Comparison of ENCODE assay signal across 8 mouse cellular contexts in the genomic region with DNA sequence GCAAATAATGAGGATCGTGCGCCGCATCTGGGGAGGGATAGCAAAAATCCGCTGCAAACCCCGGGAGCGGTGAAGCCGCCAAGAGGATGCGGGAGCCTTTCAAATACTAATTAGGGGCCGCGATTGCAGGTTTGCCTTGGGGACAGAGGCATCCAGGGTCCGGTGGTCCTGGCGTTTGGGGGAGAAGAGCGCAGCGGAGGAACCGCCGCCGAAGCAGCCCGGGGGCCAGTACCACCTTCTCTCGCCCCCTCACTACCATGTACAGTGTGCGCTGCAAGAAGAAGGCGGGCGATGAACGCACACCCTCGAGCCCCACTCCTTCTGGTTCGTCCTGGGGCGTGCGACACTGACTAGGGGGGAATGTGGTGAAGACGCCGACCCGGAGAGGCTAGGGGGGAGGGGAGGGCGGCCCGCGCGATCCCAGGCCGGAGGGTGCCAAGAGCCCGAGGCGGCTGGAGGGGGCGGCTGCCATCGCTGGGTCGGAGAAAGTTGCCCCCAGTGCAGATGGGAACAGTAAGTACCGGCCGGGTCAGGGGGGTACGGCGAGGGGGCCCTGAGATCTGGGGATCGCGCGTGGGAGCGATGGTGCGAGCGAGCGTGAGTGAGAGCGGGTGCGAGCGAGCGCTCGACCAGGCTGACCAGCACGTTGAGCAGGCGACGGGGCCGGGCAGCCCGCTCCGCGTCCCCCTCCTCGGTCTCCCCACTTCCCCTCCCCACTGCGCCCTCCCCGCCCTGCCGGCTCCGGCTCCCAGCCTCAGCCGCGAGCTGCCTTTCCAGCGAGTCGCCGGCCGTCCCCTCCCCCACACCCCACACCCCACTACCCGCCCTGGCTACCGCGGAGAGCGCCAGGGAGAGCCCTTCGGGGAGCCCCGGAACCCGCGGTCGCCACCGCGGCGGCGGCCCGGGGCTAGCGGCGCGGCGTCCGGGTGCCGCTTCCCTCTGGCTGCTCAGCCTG. TPM values are rescaled to one million over a fixed set of nuclear protein-coding genes. Genes with fewer than 3 reads are reported as not detected.
DNase-seq lines count a peak whose midpoint lies in the region; ATAC-seq lines count a peak whose summit lies in the region.

No protein-coding gene starts in this region.

- no peak overlapping the region for H3K27ac ChIP-seq in liver, embryonic 15.5 days (replicated peaks)
- peak overlapping the region; percentile 62 for H3K27ac ChIP-seq in stomach, embryonic 14.5 days (ENCODE audit: low read length)

- H3K27me3 ChIP-seq in megakaryocyte, embryonic 14.5 days (replicated peaks): peaks cover 58% of the 10 kb centered on the region
- H3K27me3 ChIP-seq in liver, embryonic 15.5 days: peaks cover 65% of the 10 kb centered on the region
- H3K27me3 ChIP-seq in stomach, embryonic 14.5 days (ENCODE audit: control insufficient read depth, insufficient read depth, low read length): no peaks in the 10 kb centered on the region

- no peak overlapping the region for H3K9ac ChIP-seq in liver, embryonic 15.5 days
- peak overlapping the region; percentile 47 for H3K9ac ChIP-seq in stomach, embryonic 14.5 days (replicated peaks; ENCODE audit: low read depth, low read length)

- peak overlapping the region; percentile 69 for H3K4me2 ChIP-seq in liver, embryonic 15.5 days
- peak overlapping the region; percentile 96 for H3K4me2 ChIP-seq in stomach, embryonic 14.5 days (replicated peaks; ENCODE audit: low read depth, low read length)

- H3K4me3 ChIP-seq in megakaryocyte, embryonic 14.5 days (replicated peaks): peak overlapping the region; percentile 93
- H3K4me3 ChIP-seq in liver, embryonic 15.5 days (replicated peaks): peak overlapping the region; percentile 44
- H3K4me3 ChIP-seq in stomach, embryonic 14.5 days (ENCODE audit: low read depth, low read length): peak overlapping the region; percentile 64

- under 1% methylated on average over 71 of the region's 94 CpGs for WGBS in liver, embryonic 15.5 days (ENCODE audit: insufficient replicate concordance)
- under 1% methylated on average over 81 of the region's 94 CpGs for WGBS in stomach, embryonic 14.5 days

- DNase-seq in cerebellum, postnatal 25 days: peak; percentile 76 to 82
- peak; percentile 48 to 50 for DNase-seq in frontal cortex, postnatal 25 days (ENCODE audit: low spot score in 2 of 2)
- peak; percentile 7 for DNase-seq in kidney, postnatal 14 days
- no peak for DNase-seq in lung, postnatal 25 days (ENCODE audit: low spot score)

- H3K4me1 ChIP-seq in megakaryocyte, embryonic 14.5 days: peaks cover 34% of the 10 kb centered on the region
- H3K4me1 ChIP-seq in liver, embryonic 15.5 days (replicated peaks): 0 out of 2 replicates have a peak, but pooled peaks cover 3% of the 10 kb centered on the region
- H3K4me1 ChIP-seq in stomach, embryonic 14.5 days (ENCODE audit: control insufficient read depth, insufficient read depth, low read length): 0 out of 2 replicates have a peak, but pooled peaks cover 3% of the 10 kb centered on the region

- no peak for ATAC-seq in megakaryocyte, adult 5-6 weeks (ENCODE audit: poor library complexity, severe bottlenecking)
- ATAC-seq in liver, embryonic 15.5 days (ENCODE audit: insufficient read depth): peak; percentile 40; the same call in 1 of the 2 replicates
- peak; percentile 49 for ATAC-seq in stomach, embryonic 14.5 days (ENCODE audit: insufficient number of reproducible peaks, insufficient read depth, low FRiP score, low read depth)

- H3K9me3 ChIP-seq in megakaryocyte, embryonic 14.5 days: peaks cover 7% of the 10 kb centered on the region
- H3K9me3 ChIP-seq in liver, embryonic 15.5 days (replicated peaks): no peaks in the 10 kb centered on the region
- H3K9me3 ChIP-seq in stomach, embryonic 14.5 days (ENCODE audit: control insufficient read depth, low read depth, low read length): no peaks in the 10 kb centered on the region

- H3K36me3 ChIP-seq in megakaryocyte, embryonic 14.5 days (replicated peaks; ENCODE audit: low read length): no peaks in the 10 kb centered on the region
- no peaks in the 10 kb centered on the region for H3K36me3 ChIP-seq in liver, embryonic 15.5 days (replicated peaks)
- no peaks in the 10 kb centered on the region for H3K36me3 ChIP-seq in stomach, embryonic 14.5 days (ENCODE audit: control insufficient read depth, insufficient read depth, low read length)

RNA-seq across cellular contexts. Expression of gene Slitrk5, which starts 0.6 kb away (rescaled TPM):
- not detected in 2 replicates for polyA plus RNA-seq in megakaryocyte, embryonic 14.5 days (2012; ENCODE audit: insufficient read depth, low replicate concordance)
- not detected in 2 replicates for total RNA-seq in megakaryocyte, adult 5-6 weeks (2015)
- total RNA-seq in megakaryocyte, adult 5-6 weeks (2017): not detected in 2 replicates
- not detected in 2 replicates for polyA plus RNA-seq in liver, embryonic 15.5 days (2015; fragmentation: Nextera tagmentation; extraction: Ambion mirVana)
- polyA plus RNA-seq in stomach, embryonic 14.5 days (2014; fragmentation: Nextera tagmentation; extraction: Ambion mirVana): 6.6 and 6.8 TPM in 2 replicates
